Mouse (Mus musculus) ES-E14 (cell line): Measurements from ENCODE around the gene Stxbp6. TPM values are rescaled to one million over a fixed set of nuclear protein-coding genes. Genes with fewer than 3 reads are reported as not detected.

ENCODE experiments used
- DNase-seq: peaks from one replicate; pipeline ENCODE4 v3.0.0-alpha.2; 2013; ENCODE audit warnings: low read depth, low spot score
- H3K27ac ChIP-seq: 2 replicates; pipeline ENCODE4 v1.5.1; 2012; ENCODE audit warnings: low read depth, mild to moderate bottlenecking, low read length, moderate library complexity, mixed read lengths; ENCODE audit not compliant: poor library complexity, insufficient read depth, severe bottlenecking
- H3K36me3 ChIP-seq: 2 replicates; pipeline ENCODE4 v1.6.1; 2012; ENCODE audit warnings: mild to moderate bottlenecking, low read length, moderate library complexity, mixed read lengths; ENCODE audit not compliant: control insufficient read depth, poor library complexity, insufficient read depth, severe bottlenecking
- H3K4me1 ChIP-seq, 2 experiments: fragments of 150-350 bp in 1 of 2; sonication (generic) in 1 of 2; 2 replicates each; pipeline ENCODE4 v1.6.1; 2012; ENCODE audit warnings: low read length in 2 of 2, mild to moderate bottlenecking in 1 of 2, mixed read lengths in 1 of 2; ENCODE audit not compliant: control insufficient read depth in 2 of 2, insufficient read depth in 2 of 2, poor library complexity in 1 of 2
- H3K4me3 ChIP-seq, 2 experiments: fragments of 150-350 bp in 1 of 2; sonication (generic) in 1 of 2; 2 replicates each; pipeline ENCODE4 v1.5.1; 2012; ENCODE audit warnings: low read length in 2 of 2, low read depth in 1 of 2, mild to moderate bottlenecking in 1 of 2, mixed read lengths in 1 of 2; ENCODE audit not compliant: insufficient read depth in 1 of 2, poor library complexity in 1 of 2, severe bottlenecking in 1 of 2
- H3K9ac ChIP-seq: 2 replicates; pipeline ENCODE4 v1.6.1; 2012; ENCODE audit warnings: low read depth, mild to moderate bottlenecking, low read length, mixed read lengths; ENCODE audit not compliant: poor library complexity, insufficient read depth, severe bottlenecking
- H3K9me3 ChIP-seq: fragments of 150-350 bp; sonication (generic); 2 replicates; pipeline ENCODE4 v1.6.1; 2012; ENCODE audit warnings: low read depth, mild to moderate bottlenecking, low read length; ENCODE audit not compliant: control insufficient read depth, insufficient read depth
- CHD2 ChIP-seq: IDR thresholded peaks from 2 replicates; pipeline ENCODE4 v1.6.1; 2014; ENCODE audit warnings: mild to moderate bottlenecking, low read depth, low read length, inconsistent platforms
- HCFC1 ChIP-seq: IDR thresholded peaks from 2 replicates; pipeline ENCODE4 v1.6.1; 2012; ENCODE audit warnings: low read length, inconsistent platforms, borderline replicate concordance; ENCODE audit not compliant: insufficient read depth
- MAFK ChIP-seq: IDR thresholded peaks from 2 replicates; pipeline ENCODE4 v1.6.1; 2014; ENCODE audit warnings: mild to moderate bottlenecking, low read depth, low read length, inconsistent platforms; ENCODE audit not compliant: insufficient read depth
- ZC3H11A ChIP-seq: IDR thresholded peaks from 2 replicates; pipeline ENCODE4 v1.6.1; 2012; ENCODE audit warnings: low read depth, mild to moderate bottlenecking, inconsistent platforms, low read length, borderline replicate concordance
- ZNF384 ChIP-seq: IDR thresholded peaks from 2 replicates; pipeline ENCODE4 v1.6.1; 2012; ENCODE audit warnings: low read depth, low read length, inconsistent platforms
- in situ Hi-C, 2 experiments: fragments of 600-800 bp; cut with MboI; formaldehyde crosslinking; loops; one replicate each; pipeline ENCODE4 v1.15.1; 2025; ENCODE audit warnings: low sequenced_read_pairs in 2 of 2, inconsistent platforms in 1 of 2; ENCODE audit not compliant: unreplicated experiment in 2 of 2
- total RNA-seq: library from RNA; depleted of rRNA; stranded (reverse); fragments of 300-350 nt; gene quantifications from 2 replicates; pipeline ENCODE4 v1.2.3, GENCODE M21; 2012

Stxbp6 gene
- total RNA-seq, 1 experiment = 0.76 TPM

DNA sequence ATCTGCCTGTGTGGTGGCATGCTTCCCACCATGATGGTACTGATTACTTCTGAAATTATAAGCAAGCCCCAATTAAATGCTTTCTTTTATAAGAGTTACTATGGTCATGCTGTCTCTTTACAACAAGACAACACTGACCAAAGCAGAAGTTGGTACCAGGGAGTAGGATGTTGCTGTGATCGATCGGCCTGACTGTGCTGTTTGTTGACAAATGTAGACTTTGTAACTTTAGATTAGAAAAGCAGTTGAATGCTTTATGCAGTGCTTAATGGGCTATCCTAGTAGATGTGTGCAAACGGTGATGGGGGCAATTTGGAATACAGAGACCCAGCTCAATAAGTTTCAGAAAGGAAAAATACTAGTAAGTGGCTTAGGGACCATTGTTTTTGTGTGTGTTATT, 77.6 kb downstream of the Stxbp6 start:
- H3K4me3 ChIP-seq = no peak overlapping the region
- TF ChIP-seq CHD2 = no peak
- TF ChIP-seq MAFK = no peak
- TF ChIP-seq ZC3H11A = no peak
- TF ChIP-seq ZNF384 = no peak
- DNase-seq = no peak
- no peak overlapping the region for H3K9ac ChIP-seq
- no peak overlapping the region for H3K27ac ChIP-seq
- no peaks in the 10 kb centered on the region for H3K9me3 ChIP-seq
- H3K36me3 ChIP-seq = no peaks in the 10 kb centered on the region
- no peaks in the 10 kb centered on the region for H3K4me1 ChIP-seq
- in situ Hi-C loops = no loop called here

DNA sequence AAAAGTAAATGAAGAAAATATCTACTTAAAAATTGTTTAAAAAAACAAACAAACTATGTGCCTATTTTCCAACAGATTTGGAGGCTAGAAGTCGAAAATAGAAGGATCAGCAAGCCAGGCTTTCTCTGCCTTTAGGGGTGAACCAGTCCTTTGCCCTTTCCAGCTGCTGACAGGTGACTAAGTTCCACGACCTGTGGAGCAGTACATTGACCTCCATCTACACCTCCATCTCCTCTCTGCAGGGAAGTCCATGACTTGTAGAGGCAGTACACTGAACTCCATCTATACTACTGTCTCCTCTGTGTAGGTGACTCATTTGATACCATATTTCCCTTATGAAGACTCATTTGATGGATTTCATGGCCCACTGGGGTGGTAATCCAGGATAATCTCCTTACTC, 78.2 kb downstream of the Stxbp6 start:
- in situ Hi-C loops = no loop called here
- DNase-seq = no peak

DNA sequence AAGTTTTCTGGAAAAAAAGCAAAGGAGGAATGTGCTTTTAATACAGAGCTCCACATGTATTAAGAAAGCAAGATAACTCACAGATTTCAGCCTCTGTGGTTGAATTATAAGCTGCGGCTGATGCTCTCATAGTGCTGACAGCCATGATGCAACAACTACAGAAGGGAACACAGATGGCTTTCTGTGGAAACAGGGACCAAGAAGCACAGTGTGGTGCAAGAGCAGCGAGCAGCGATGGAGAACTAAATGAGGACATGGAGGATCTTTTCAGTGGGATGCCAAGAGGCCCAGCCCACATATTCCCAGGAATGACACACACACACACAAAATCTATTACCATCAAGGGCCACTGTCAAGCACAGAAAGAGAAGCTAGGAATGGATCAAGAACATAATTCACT, 81.1 kb downstream of the Stxbp6 start:
- in situ Hi-C loops = no loop called here
- H3K36me3 ChIP-seq = no peaks in the 10 kb centered on the region
- no peak overlapping the region for H3K4me3 ChIP-seq
- H3K27ac ChIP-seq = no peak overlapping the region
- DNase-seq = no peak
- TF ChIP-seq HCFC1 (no peak), CHD2 (no peak), ZNF384 (no peak), MAFK (no peak), ZC3H11A (no peak)
- no peaks in the 10 kb centered on the region for H3K9me3 ChIP-seq
- H3K9ac ChIP-seq = no peak overlapping the region
- H3K4me1 ChIP-seq = no peaks in the 10 kb centered on the region

More for the DNA sequence above, 78.2 kb downstream of the Stxbp6 start:
- H3K27ac ChIP-seq = no peak overlapping the region
- no peaks in the 10 kb centered on the region for H3K36me3 ChIP-seq
- TF ChIP-seq ZC3H11A = no peak
- no peak for TF ChIP-seq CHD2
- no peak for TF ChIP-seq HCFC1
- TF ChIP-seq MAFK = no peak
- TF ChIP-seq ZNF384 = no peak
- H3K4me3 ChIP-seq = no peak overlapping the region
- H3K9me3 ChIP-seq = no peaks in the 10 kb centered on the region
- no peaks in the 10 kb centered on the region for H3K4me1 ChIP-seq
- H3K9ac ChIP-seq = no peak overlapping the region

DNA sequence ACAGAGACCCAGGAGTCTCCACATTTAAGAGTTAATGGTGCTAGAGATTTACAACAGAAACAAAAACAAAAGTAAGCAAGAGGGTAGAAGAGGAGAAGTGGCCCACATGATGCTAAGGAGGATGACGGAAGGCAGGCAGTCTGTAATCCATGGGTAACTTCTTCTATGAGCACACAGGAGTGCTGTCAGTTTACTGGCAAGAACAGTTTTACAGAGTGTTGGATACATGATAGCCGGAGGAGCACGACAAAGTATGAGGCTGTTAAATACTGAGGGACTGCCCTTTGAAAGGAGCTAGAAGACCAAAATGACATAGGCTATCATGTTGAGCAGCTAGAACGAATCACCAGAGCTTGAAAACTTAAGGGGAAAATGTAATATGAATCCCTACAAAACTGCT, 81.7 kb downstream of the Stxbp6 start:
- Histone ChIP-seq H3K4me3 (no peak overlapping the region), H3K9me3 (no peaks in the 10 kb centered on the region), H3K9ac (no peak overlapping the region), H3K36me3 (no peaks in the 10 kb centered on the region), H3K27ac (no peak overlapping the region), H3K4me1 (no peaks in the 10 kb centered on the region)
- in situ Hi-C loops = no loop called here
- DNase-seq = no peak
- TF ChIP-seq MAFK (no peak), HCFC1 (no peak), ZC3H11A (no peak), CHD2 (no peak), ZNF384 (no peak)

DNA sequence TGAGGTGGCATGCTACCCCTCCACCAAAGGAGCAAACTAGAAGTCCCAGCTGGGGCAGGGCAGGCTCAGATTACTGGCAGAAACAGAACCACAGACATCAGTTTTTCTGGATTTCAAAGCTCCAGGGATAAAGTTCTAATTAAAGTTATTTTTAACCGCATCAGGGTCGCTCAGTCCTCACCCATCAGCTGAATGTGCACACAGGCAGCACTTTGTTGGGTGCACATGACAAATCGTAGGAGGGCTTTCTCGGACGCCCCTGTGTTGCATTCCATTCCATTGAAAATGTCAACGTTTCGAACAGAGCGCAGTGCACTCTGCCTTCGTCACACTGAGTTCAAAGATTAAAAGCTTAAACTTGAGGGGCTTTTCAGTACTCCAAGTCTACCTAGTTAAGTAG, 84.1 kb downstream of the Stxbp6 start:
- Histone ChIP-seq H3K36me3 (no peaks in the 10 kb centered on the region), H3K4me1 (no peaks in the 10 kb centered on the region), H3K9ac (no peak overlapping the region), H3K27ac (no peak overlapping the region), H3K4me3 (no peak overlapping the region), H3K9me3 (no peaks in the 10 kb centered on the region)
- no peak for DNase-seq
- in situ Hi-C loops = no loop called here
- TF ChIP-seq CHD2 = no peak
- no peak for TF ChIP-seq HCFC1
- TF ChIP-seq ZC3H11A = no peak
- TF ChIP-seq ZNF384 = no peak
- TF ChIP-seq MAFK = no peak
